Mouse (Mus musculus) lung, embryonic 14.5 days (tissue): ENCODE measurements around the gene C130026I21Rik. TPM values are rescaled to one million over a fixed set of nuclear protein-coding genes. Genes with fewer than 3 reads are reported as not detected.
A peak's percentile ranks its signal among the peaks of the same experiment; 100 is the strongest.

Source experiments
- ATAC-seq: fragments of 200-750 bp; cut with Nextera tagmentation; 2 replicates; pipeline ENCODE4 v1.8.0; 2017; ENCODE audit warnings: mild to moderate bottlenecking, moderate TSS enrichment, moderate library complexity; ENCODE audit not compliant: insufficient read depth
- DNase-seq: peaks from one replicate; pipeline ENCODE4 v3.0.0-alpha.2; 2015
- H3K27ac ChIP-seq: fragments of 300-500 bp; sonication (generic); 2 replicates; pipeline ENCODE4 v1.5.1; 2014; ENCODE audit warnings: low read depth, mild to moderate bottlenecking, moderate library complexity
- H3K27me3 ChIP-seq: fragments of 300-500 bp; sonication (generic); 2 replicates; pipeline ENCODE4 v1.6.1; 2014; ENCODE audit warnings: low read length, control low read depth; ENCODE audit not compliant: insufficient read depth
- H3K36me3 ChIP-seq: fragments of 300-500 bp; sonication (generic); 2 replicates; pipeline ENCODE4 v1.6.1; 2014; ENCODE audit warnings: control low read depth; ENCODE audit not compliant: insufficient read depth
- H3K4me1 ChIP-seq: fragments of 300-500 bp; sonication (generic); 2 replicates; pipeline ENCODE4 v1.6.1; 2014; ENCODE audit warnings: antibody characterized with exemption, control low read depth; ENCODE audit not compliant: insufficient read depth
- H3K4me2 ChIP-seq: fragments of 300-500 bp; sonication (generic); 2 replicates; pipeline ENCODE4 v1.6.1; 2014; ENCODE audit warnings: mild to moderate bottlenecking
- H3K4me3 ChIP-seq: fragments of 300-500 bp; sonication (generic); 2 replicates; pipeline ENCODE4 v1.5.1; 2014; ENCODE audit warnings: low read depth, low read length
- H3K9ac ChIP-seq: fragments of 300-500 bp; sonication (generic); 2 replicates; pipeline ENCODE4 v1.6.1; 2014
- H3K9me3 ChIP-seq: fragments of 300-500 bp; sonication (generic); 2 replicates; pipeline ENCODE4 v1.6.1; 2016; ENCODE audit warnings: low read depth, low read length, control low read depth
- CTCF ChIP-seq: IDR thresholded peaks from 2 replicates; pipeline ENCODE4 v1.5.1; 2016; ENCODE audit warnings: antibody characterized with exemption, low read depth
- WGBS: fragments of 180-500 bp; shearing (Covaris S2); extraction: QIAGEN DNeasy Blood & Tissue Kit; methylation state at CpG from one replicate; pipeline ENCODE4 v1.1.7; 2014; 5-methylcytosine and 5-hydroxymethylcytosine counted together
- microRNA-seq: library from miRNA; unstranded; fragments of <30 nt; microRNA quantifications from one replicate; pipeline ENCODE4, GENCODE M21; 2016; ENCODE audit warnings: borderline number of aligned reads
- polyA plus RNA-seq: library from polyadenylated mRNA; unstranded; fragments of >200 nt; fragmentation: Nextera tagmentation; extraction: Ambion mirVana; gene quantifications from 2 replicates; pipeline ENCODE4 v1.2.1, GENCODE M21; 2014

Gene C130026I21Rik
- polyA plus RNA-seq, 1 experiment from 2014 or later = 0.82 TPM

DNA sequence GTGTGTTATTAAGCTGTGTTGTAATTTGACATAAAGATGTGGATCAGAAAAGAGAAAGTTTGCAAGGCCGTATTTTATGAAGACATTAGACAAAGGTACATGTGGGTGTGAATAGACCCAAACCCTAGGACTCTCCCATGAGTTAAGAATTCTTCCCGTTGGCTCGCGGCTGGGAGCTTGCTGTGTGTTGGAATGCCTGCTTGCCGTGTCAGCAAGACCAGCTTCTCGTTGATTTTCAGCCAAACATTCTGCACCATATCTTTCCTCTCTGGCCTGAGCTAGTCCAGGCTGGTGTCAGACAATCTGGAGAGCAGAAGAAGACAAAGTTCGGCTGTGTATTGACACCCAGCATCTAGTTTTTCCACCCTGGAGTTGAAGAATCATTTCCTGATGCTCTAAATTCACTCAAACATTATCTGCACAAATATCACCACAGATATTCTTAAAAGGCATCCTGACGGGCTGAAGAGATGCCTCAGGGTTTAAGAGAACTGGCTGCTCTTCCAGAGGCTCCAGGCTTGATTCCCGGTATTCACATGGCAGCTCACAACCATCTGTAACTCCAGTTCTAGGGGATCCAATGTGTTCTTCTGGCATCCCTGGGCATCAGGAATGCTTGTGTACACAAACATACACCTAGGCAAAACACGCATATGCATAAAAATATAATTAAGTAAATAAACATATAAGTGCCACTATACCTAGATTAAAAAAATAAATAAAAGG lies 317.7 kb downstream of the C130026I21Rik start:
- H3K4me3 ChIP-seq = no peak overlapping the region
- 0 out of 2 replicates have a peak, but pooled peaks cover 2% of the 10 kb centered on the region for H3K9me3 ChIP-seq
- 70% methylated on average over 10 of the region's 10 CpGs for whole genome bisulfite sequencing
- DNase-seq (peak; percentile 26), ATAC-seq (no peak)
- H3K27ac ChIP-seq = no peak overlapping the region
- TF ChIP-seq CTCF = no peak
- H3K9ac ChIP-seq = no peak overlapping the region
- H3K4me2 ChIP-seq = no peak overlapping the region
- H3K27me3 ChIP-seq = no peaks in the 10 kb centered on the region
- no peaks in the 10 kb centered on the region for H3K36me3 ChIP-seq
- no peaks in the 10 kb centered on the region for H3K4me1 ChIP-seq

GRCm38 (mm10) chr1:84951566-84951965 lies 318.8 kb downstream of the C130026I21Rik start:
- TF ChIP-seq CTCF = no peak
- H3K9ac ChIP-seq = no peak overlapping the region
- no peak overlapping the region for H3K27ac ChIP-seq
- H3K9me3 ChIP-seq = no peaks in the 10 kb centered on the region
- WGBS = 84% methylated on average over 3 of the region's 3 CpGs
- no peak overlapping the region for H3K4me3 ChIP-seq
- H3K36me3 ChIP-seq = no peaks in the 10 kb centered on the region
- no peaks in the 10 kb centered on the region for H3K27me3 ChIP-seq
- H3K4me1 ChIP-seq = no peaks in the 10 kb centered on the region
- no peak for DNase-seq
- H3K4me2 ChIP-seq = no peak overlapping the region
- no peak for ATAC-seq

- TF ChIP-seq CTCF = no peak
- H3K4me3 ChIP-seq = no peak overlapping the region
- no peaks in the 10 kb centered on the region for H3K4me1 ChIP-seq
- no peak overlapping the region for H3K4me2 ChIP-seq
- H3K9me3 ChIP-seq = no peaks in the 10 kb centered on the region
- no peak overlapping the region for H3K9ac ChIP-seq
- H3K27me3 ChIP-seq = no peaks in the 10 kb centered on the region
- DNase-seq = no peak
- H3K36me3 ChIP-seq = no peaks in the 10 kb centered on the region
- ATAC-seq = no peak
- no peak overlapping the region for H3K27ac ChIP-seq
- WGBS = 76% methylated on average over 2 of the region's 2 CpGs
Measured at GRCm38 (mm10) chr1:84947390-84947789, 323.0 kb downstream of the C130026I21Rik start.

- no peaks in the 10 kb centered on the region for H3K9me3 ChIP-seq
- H3K9ac ChIP-seq = no peak overlapping the region
- 73% methylated on average over 3 of the region's 3 CpGs for WGBS
- no peaks in the 10 kb centered on the region for H3K36me3 ChIP-seq
- no peak for ATAC-seq
- no peaks in the 10 kb centered on the region for H3K27me3 ChIP-seq
- H3K4me3 ChIP-seq = no peak overlapping the region
- H3K4me1 ChIP-seq = no peaks in the 10 kb centered on the region
- DNase-seq = no peak
- no peak for TF ChIP-seq CTCF
- no peak overlapping the region for H3K27ac ChIP-seq
- H3K4me2 ChIP-seq = no peak overlapping the region
Measured at GRCm38 (mm10) chr1:84945950-84946349, 324.4 kb downstream of the C130026I21Rik start.

DNA sequence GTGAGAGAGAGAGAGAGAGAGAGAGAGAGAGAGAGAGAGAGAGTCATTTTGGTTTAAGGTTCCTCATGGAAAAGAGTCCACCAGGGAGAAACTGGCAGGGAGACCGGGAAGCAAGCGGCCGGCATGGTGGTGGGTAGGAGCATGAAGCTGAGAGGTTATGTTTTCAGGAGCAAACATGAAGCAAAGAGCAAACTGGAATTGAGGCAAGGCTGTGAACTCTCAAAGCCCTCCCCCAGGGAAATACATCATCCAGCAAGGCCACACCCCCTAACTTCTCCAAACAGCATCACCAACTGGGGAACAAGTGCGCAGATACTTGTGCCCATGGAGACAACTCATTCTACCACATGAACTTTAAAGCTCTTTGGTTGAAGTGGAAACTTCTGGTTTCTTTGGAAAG lies 326.8 kb downstream of the C130026I21Rik start:
- WGBS = 96% methylated on average over 4 of the region's 4 CpGs
- no peak for TF ChIP-seq CTCF

More for the DNA sequence above, 326.8 kb downstream of the C130026I21Rik start:
- H3K9me3 ChIP-seq = no peaks in the 10 kb centered on the region
- no peak overlapping the region for H3K4me3 ChIP-seq
- H3K4me2 ChIP-seq = no peak overlapping the region
- ATAC-seq (no peak), DNase-seq (no peak)
- no peak overlapping the region for H3K27ac ChIP-seq
- no peak overlapping the region for H3K9ac ChIP-seq
- H3K4me1 ChIP-seq = no peaks in the 10 kb centered on the region
- H3K36me3 ChIP-seq = no peaks in the 10 kb centered on the region
- no peaks in the 10 kb centered on the region for H3K27me3 ChIP-seq

Small RNA genes within 50 kb of the gene (microRNA-seq; reads per million reads assigned to microRNA genes)
- gene Gm27907 = not detected

Other genes starting within 250 kb of the C130026I21Rik start
- gene Gm10553, start 170.4 kb downstream of the C130026I21Rik start, polyA plus RNA-seq = not detected in 2 replicates
- not detected in 2 replicates for gene A530032D15Rik, start 160.7 kb downstream of the C130026I21Rik start, polyA plus RNA-seq